Mouse (Mus musculus) ES-E14 (cell line): Measurements from ENCODE around the gene Ccdc14. TPM values are rescaled to one million over a fixed set of nuclear protein-coding genes. Genes with fewer than 3 reads are reported as not detected.

Source experiments
- DNase-seq: peaks from one replicate; pipeline ENCODE4 v3.0.0-alpha.2; 2013; ENCODE audit warnings: low read depth, low spot score
- H3K27ac ChIP-seq: 2 replicates; pipeline ENCODE4 v1.5.1; 2012; ENCODE audit warnings: low read depth, mild to moderate bottlenecking, low read length, moderate library complexity, mixed read lengths; ENCODE audit not compliant: poor library complexity, insufficient read depth, severe bottlenecking
- H3K36me3 ChIP-seq: 2 replicates; pipeline ENCODE4 v1.6.1; 2012; ENCODE audit warnings: mild to moderate bottlenecking, low read length, moderate library complexity, mixed read lengths; ENCODE audit not compliant: control insufficient read depth, poor library complexity, insufficient read depth, severe bottlenecking
- H3K4me1 ChIP-seq, 2 experiments: fragments of 150-350 bp in 1 of 2; sonication (generic) in 1 of 2; 2 replicates each; pipeline ENCODE4 v1.6.1; 2012; ENCODE audit warnings: low read length in 2 of 2, mild to moderate bottlenecking in 1 of 2, mixed read lengths in 1 of 2; ENCODE audit not compliant: control insufficient read depth in 2 of 2, insufficient read depth in 2 of 2, poor library complexity in 1 of 2
- H3K4me3 ChIP-seq, 2 experiments: fragments of 150-350 bp in 1 of 2; sonication (generic) in 1 of 2; 2 replicates each; pipeline ENCODE4 v1.5.1; 2012; ENCODE audit warnings: low read length in 2 of 2, low read depth in 1 of 2, mild to moderate bottlenecking in 1 of 2, mixed read lengths in 1 of 2; ENCODE audit not compliant: insufficient read depth in 1 of 2, poor library complexity in 1 of 2, severe bottlenecking in 1 of 2
- H3K9ac ChIP-seq: 2 replicates; pipeline ENCODE4 v1.6.1; 2012; ENCODE audit warnings: low read depth, mild to moderate bottlenecking, low read length, mixed read lengths; ENCODE audit not compliant: poor library complexity, insufficient read depth, severe bottlenecking
- H3K9me3 ChIP-seq: fragments of 150-350 bp; sonication (generic); 2 replicates; pipeline ENCODE4 v1.6.1; 2012; ENCODE audit warnings: low read depth, mild to moderate bottlenecking, low read length; ENCODE audit not compliant: control insufficient read depth, insufficient read depth
- CHD2 ChIP-seq: IDR thresholded peaks from 2 replicates; pipeline ENCODE4 v1.6.1; 2014; ENCODE audit warnings: mild to moderate bottlenecking, low read depth, low read length, inconsistent platforms
- HCFC1 ChIP-seq: IDR thresholded peaks from 2 replicates; pipeline ENCODE4 v1.6.1; 2012; ENCODE audit warnings: low read length, inconsistent platforms, borderline replicate concordance; ENCODE audit not compliant: insufficient read depth
- MAFK ChIP-seq: IDR thresholded peaks from 2 replicates; pipeline ENCODE4 v1.6.1; 2014; ENCODE audit warnings: mild to moderate bottlenecking, low read depth, low read length, inconsistent platforms; ENCODE audit not compliant: insufficient read depth
- ZC3H11A ChIP-seq: IDR thresholded peaks from 2 replicates; pipeline ENCODE4 v1.6.1; 2012; ENCODE audit warnings: low read depth, mild to moderate bottlenecking, inconsistent platforms, low read length, borderline replicate concordance
- ZNF384 ChIP-seq: IDR thresholded peaks from 2 replicates; pipeline ENCODE4 v1.6.1; 2012; ENCODE audit warnings: low read depth, low read length, inconsistent platforms
- in situ Hi-C, 2 experiments: fragments of 600-800 bp; cut with MboI; formaldehyde crosslinking; loops; one replicate each; pipeline ENCODE4 v1.15.1; 2025; ENCODE audit warnings: low sequenced_read_pairs in 2 of 2, inconsistent platforms in 1 of 2; ENCODE audit not compliant: unreplicated experiment in 2 of 2
- total RNA-seq: library from RNA; depleted of rRNA; stranded (reverse); fragments of 300-350 nt; gene quantifications from 2 replicates; pipeline ENCODE4 v1.2.3, GENCODE M21; 2012

The Ccdc14 gene
- total RNA-seq, 1 experiment, result 13.8 TPM

GRCm38 (mm10) chr16:34758205-34758604 is 67.8 kb downstream of the Ccdc14 start:
- no peak for DNase-seq
- H3K4me1 ChIP-seq, result no peaks in the 10 kb centered on the region
- no peaks in the 10 kb centered on the region for H3K9me3 ChIP-seq
- in situ Hi-C loops, result no loop called here
- no peak overlapping the region for H3K9ac ChIP-seq
- no peak overlapping the region for H3K27ac ChIP-seq
- no peak overlapping the region for H3K4me3 ChIP-seq
- TF ChIP-seq ZNF384, result no peak
- TF ChIP-seq ZC3H11A, result no peak
- TF ChIP-seq MAFK, result no peak
- no peak for TF ChIP-seq HCFC1
- no peak for TF ChIP-seq CHD2
- H3K36me3 ChIP-seq, result no peaks in the 10 kb centered on the region

GRCm38 (mm10) chr16:34763959-34764591 is 73.7 kb downstream of the Ccdc14 start:
- Histone ChIP-seq H3K4me3 (no peak overlapping the region), H3K9ac (no peak overlapping the region), H3K9me3 (no peaks in the 10 kb centered on the region), H3K36me3 (no peaks in the 10 kb centered on the region), H3K4me1 (no peaks in the 10 kb centered on the region), H3K27ac (no peak overlapping the region)
- in situ Hi-C loops, result no loop called here
- no peak for DNase-seq
- no peak for TF ChIP-seq MAFK
- no peak for TF ChIP-seq ZC3H11A
- TF ChIP-seq HCFC1, result no peak
- TF ChIP-seq CHD2, result no peak
- TF ChIP-seq ZNF384, result no peak

GRCm38 (mm10) chr16:34765666-34766065 is 75.2 kb downstream of the Ccdc14 start:
- TF ChIP-seq MAFK, result no peak
- no peak for TF ChIP-seq CHD2
- no peak for TF ChIP-seq ZC3H11A
- TF ChIP-seq ZNF384, result no peak
- no peak for TF ChIP-seq HCFC1
- Histone ChIP-seq H3K27ac (no peak overlapping the region), H3K4me3 (no peak overlapping the region), H3K9me3 (no peaks in the 10 kb centered on the region), H3K4me1 (no peaks in the 10 kb centered on the region), H3K9ac (no peak overlapping the region), H3K36me3 (no peaks in the 10 kb centered on the region)
- in situ Hi-C loops, result no loop called here
- no peak for DNase-seq

- DNase-seq, result no peak
- Histone ChIP-seq H3K9ac (no peak overlapping the region), H3K9me3 (no peaks in the 10 kb centered on the region), H3K36me3 (no peaks in the 10 kb centered on the region), H3K4me3 (no peak overlapping the region), H3K4me1 (no peaks in the 10 kb centered on the region), H3K27ac (no peak overlapping the region)
- TF ChIP-seq HCFC1, result no peak
- TF ChIP-seq ZC3H11A, result no peak
- TF ChIP-seq CHD2, result no peak
- TF ChIP-seq MAFK, result no peak
- TF ChIP-seq ZNF384, result no peak
- in situ Hi-C loops, result no loop called here
Measured at GRCm38 (mm10) chr16:34766193-34766592, 75.8 kb downstream of the Ccdc14 start.

GRCm38 (mm10) chr16:34767443-34767842 is 77.0 kb downstream of the Ccdc14 start:
- TF ChIP-seq ZC3H11A, result no peak
- no peak for TF ChIP-seq MAFK
- no peak for TF ChIP-seq HCFC1
- no peak for TF ChIP-seq CHD2
- TF ChIP-seq ZNF384, result no peak
- H3K9me3 ChIP-seq, result no peaks in the 10 kb centered on the region
- H3K4me3 ChIP-seq, result no peak overlapping the region
- no peak overlapping the region for H3K9ac ChIP-seq
- H3K36me3 ChIP-seq, result no peaks in the 10 kb centered on the region
- H3K27ac ChIP-seq, result no peak overlapping the region
- no peak for DNase-seq
- H3K4me1 ChIP-seq, result no peaks in the 10 kb centered on the region
- in situ Hi-C loops, result no loop called here
